Mouse (Mus musculus) lung, adult 2 months (tissue): ENCODE data around the gene Abca7.

Experiments used
- CTCF ChIP-seq: fragments of 200-500 bp; IDR thresholded peaks from 2 replicates; pipeline ENCODE4 v1.5.1; 2011; ENCODE audit warnings: mild to moderate bottlenecking, low read length, control low read depth; ENCODE audit not compliant: insufficient read depth
- POLR2A ChIP-seq: fragments of 200-500 bp; IDR thresholded peaks from 2 replicates; pipeline ENCODE4 v1.6.1; 2011; ENCODE audit warnings: low read depth, mild to moderate bottlenecking, control low read depth, low read length, borderline replicate concordance; ENCODE audit errors: extremely low read depth

GRCm38 (mm10) chr10:80045766-80046165 is 49.5 kb downstream of the Abca7 start:
- TF ChIP-seq POLR2A = no peak
- no peak for TF ChIP-seq CTCF
